Mouse (Mus musculus) myocyte (in vitro differentiated cells): ENCODE results near the gene Pigp. TPM values are rescaled to one million over a fixed set of nuclear protein-coding genes. Genes with fewer than 3 reads are reported as not detected.

Experiments used
- H3K27me3 ChIP-seq: one replicate; pipeline ENCODE4 v1.6.1; 2011; ENCODE audit not compliant: control insufficient read depth, insufficient read depth, insufficient read length
- H3K36me3 ChIP-seq: one replicate; pipeline ENCODE4 v1.6.1; 2011; ENCODE audit not compliant: control insufficient read depth, insufficient read depth
- H3K4me2 ChIP-seq: one replicate; pipeline ENCODE4 v1.6.1; 2011; ENCODE audit warnings: low read depth, control low read depth
- H3K4me3 ChIP-seq: one replicate; pipeline ENCODE4 v1.5.1; 2011; ENCODE audit warnings: mild to moderate bottlenecking, control low read depth, moderate library complexity
- H3K79me2 ChIP-seq: one replicate; pipeline ENCODE4 v1.6.1; 2011; ENCODE audit not compliant: control insufficient read depth, insufficient read depth
- H3ac ChIP-seq: one replicate; pipeline ENCODE4 v1.6.1; 2011; ENCODE audit not compliant: control insufficient read depth, insufficient read length
- E2F4 ChIP-seq: IDR thresholded peaks from one replicate; pipeline ENCODE4 v1.6.1; 2011; ENCODE audit warnings: mild to moderate bottlenecking, control low read depth, moderate library complexity; ENCODE audit not compliant: insufficient read depth
- MAX ChIP-seq: IDR thresholded peaks from one replicate; pipeline ENCODE4 v1.6.1; 2011; ENCODE audit warnings: low read depth, mild to moderate bottlenecking, control low read depth
- MYOD1 ChIP-seq, 3 experiments: IDR thresholded peaks; one replicate each; pipeline ENCODE4 v1.6.1; 2011; ENCODE audit warnings: control low read depth in 2 of 3, low read depth in 2 of 3, mild to moderate bottlenecking in 2 of 3, moderate library complexity in 1 of 3; ENCODE audit not compliant: insufficient read length in 2 of 3, control insufficient read depth in 1 of 3
- MYOG ChIP-seq, 3 experiments: IDR thresholded peaks; one replicate each; pipeline ENCODE4 v1.6.1; 2011; ENCODE audit warnings: control low read depth in 2 of 3, low read depth in 2 of 3, mild to moderate bottlenecking in 2 of 3; ENCODE audit not compliant: insufficient read length in 2 of 3, control insufficient read depth in 1 of 3, insufficient read depth in 1 of 3
- POLR2A ChIP-seq: IDR thresholded peaks from one replicate; pipeline ENCODE4 v1.6.1; 2011; ENCODE audit warnings: low read depth, mild to moderate bottlenecking, control low read depth, moderate library complexity; ENCODE audit not compliant: insufficient read length
- POLR2AphosphoS2 ChIP-seq: IDR thresholded peaks from one replicate; pipeline ENCODE4 v1.6.1; 2011; ENCODE audit warnings: low read depth, control low read depth; ENCODE audit not compliant: insufficient read length
- REST ChIP-seq: IDR thresholded peaks from one replicate; pipeline ENCODE4 v1.6.1; 2011; ENCODE audit warnings: mild to moderate bottlenecking, control low read depth, moderate library complexity; ENCODE audit not compliant: insufficient read depth, insufficient read length
- SRF ChIP-seq: IDR thresholded peaks from one replicate; pipeline ENCODE4 v1.6.1; 2011; ENCODE audit warnings: low read depth; ENCODE audit not compliant: control insufficient read depth, insufficient read length
- TCF12 ChIP-seq: IDR thresholded peaks from one replicate; pipeline ENCODE4 v1.6.1; 2011; ENCODE audit warnings: mild to moderate bottlenecking, control low read depth; ENCODE audit not compliant: poor library complexity, insufficient read depth, severe bottlenecking
- TCF3 ChIP-seq: IDR thresholded peaks from one replicate; pipeline ENCODE4 v1.6.1; 2011; ENCODE audit warnings: low read depth, control low read depth; ENCODE audit not compliant: insufficient read length
- USF1 ChIP-seq: IDR thresholded peaks from one replicate; pipeline ENCODE4 v1.6.1; 2011; ENCODE audit warnings: low read depth, mild to moderate bottlenecking, control low read depth, moderate library complexity
- polyA plus RNA-seq: library from polyadenylated mRNA; unstranded; fragments of >200 nt; fragmentation: generic; extraction: Trizol; gene quantifications from one replicate; pipeline ENCODE4 v1.2.1, GENCODE M21; 2012; ENCODE audit warnings: missing spikeins

The Pigp gene
- polyA plus RNA-seq, 1 experiment, result 63.2 TPM

DNA sequence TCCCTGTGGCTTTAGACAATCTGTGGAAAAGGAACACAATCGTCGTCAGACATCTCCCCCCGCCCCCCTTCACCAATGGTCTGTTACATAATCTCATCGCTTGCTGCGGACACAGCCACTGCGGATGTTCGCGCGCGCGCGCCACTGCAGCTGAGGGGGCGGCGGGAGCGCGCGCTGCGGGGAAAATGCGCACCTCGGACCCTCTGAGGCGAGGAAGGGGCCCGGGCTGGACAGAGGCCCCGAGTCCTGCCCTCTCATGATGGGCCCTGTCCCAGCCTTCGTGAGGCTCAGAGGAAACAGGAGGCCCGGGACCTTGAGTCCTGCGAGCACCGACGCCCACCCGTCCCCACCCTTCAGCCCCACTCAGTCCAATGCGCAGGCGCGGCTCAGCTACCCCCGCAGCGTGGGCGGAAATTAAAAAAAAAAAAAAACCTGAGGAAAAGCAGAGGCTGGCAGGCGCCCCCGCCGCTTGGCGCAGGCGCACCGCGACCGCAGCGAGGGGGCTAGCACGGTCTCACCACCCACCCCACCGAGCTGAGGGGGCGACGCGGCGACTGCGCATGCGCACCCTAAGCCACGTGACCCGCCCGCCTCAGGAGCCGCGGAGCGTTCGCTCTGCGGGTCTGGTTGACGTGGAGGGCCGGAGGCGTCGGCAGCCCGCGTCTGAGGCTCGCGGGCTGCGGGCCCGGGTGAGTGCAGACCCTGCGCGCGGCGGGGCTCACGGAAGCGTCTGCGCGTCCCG is 1.3 kb downstream of the Pigp start, which contains the start of gene Ttc3:
TSS of gene Ttc3 (plus strand) at position 446 of the 742 bp plus-strand sequence.
- H3K79me2 ChIP-seq, result peaks cover 40% of the 10 kb centered on the region
- peak; percentile 70 for TF ChIP-seq POLR2AphosphoS2
- peak in 1 of 3 experiments; percentile 6 for TF ChIP-seq MYOD1 (IDR thresholded peaks at IDR 0.05; ENCODE audit: control insufficient read depth in 1 of 3, insufficient read length in 2 of 3, low read depth in 2 of 3)
- TF ChIP-seq REST, result no peak
- TF ChIP-seq MYOG (IDR thresholded peaks at IDR 0.05; ENCODE audit: control insufficient read depth in 1 of 3, insufficient read depth in 1 of 3, insufficient read length in 2 of 3, low read depth in 2 of 3), result peak in 1 of 3 experiments; percentile 41
- peak; percentile 81 for TF ChIP-seq POLR2A
- TF ChIP-seq USF1, result peak; percentile 87
- H3K4me3 ChIP-seq, result peak within 1 kb of the TSS; percentile 61
- H3K27me3 ChIP-seq, result no peaks in the 10 kb centered on the region
- peak within 1 kb of the TSS; percentile 30 for H3ac ChIP-seq
- H3K4me2 ChIP-seq, result peak within 1 kb of the TSS; percentile 91
- no peaks in the 10 kb centered on the region for H3K36me3 ChIP-seq

DNA sequence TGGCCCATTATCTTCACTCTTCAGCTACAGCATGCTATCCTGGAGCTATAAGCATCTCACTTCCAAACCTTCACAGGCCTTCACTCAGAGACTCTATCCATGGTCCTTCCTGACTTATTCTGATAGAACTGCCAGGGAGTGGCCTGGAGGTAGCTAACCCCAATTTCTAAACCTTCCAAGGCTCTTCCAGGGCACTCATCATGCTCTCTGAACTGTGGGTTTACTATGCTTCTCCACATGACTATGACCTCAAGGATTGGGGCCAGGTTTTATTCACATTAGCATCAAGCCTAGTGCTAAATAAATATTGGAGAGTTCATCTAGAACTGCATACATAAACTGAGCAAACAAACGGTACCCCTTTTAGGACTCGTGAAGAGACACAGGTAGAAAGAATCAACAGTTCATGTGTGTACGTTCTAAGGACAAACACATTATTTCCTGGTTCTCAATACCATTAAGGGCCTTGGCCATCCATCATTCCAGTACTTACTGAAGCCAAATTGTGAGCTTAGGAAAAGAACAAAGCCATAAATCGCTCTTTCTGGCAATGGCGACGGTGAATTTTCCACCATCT is 2.0 kb downstream of the Pigp start:
- TF ChIP-seq TCF12, result no peak
- TF ChIP-seq MYOD1 (IDR thresholded peaks at IDR 0.05; ENCODE audit: control insufficient read depth in 1 of 3, insufficient read length in 2 of 3, low read depth in 2 of 3), result no peak
- no peak for TF ChIP-seq SRF
- no peak for TF ChIP-seq TCF3
- TF ChIP-seq POLR2A, result no peak
- no peak for TF ChIP-seq E2F4
- TF ChIP-seq MAX, result no peak
- no peak for TF ChIP-seq REST
- no peaks in the 10 kb centered on the region for H3K36me3 ChIP-seq
- peak overlapping the region; percentile 91 for H3K4me2 ChIP-seq
- H3K4me3 ChIP-seq, result peak overlapping the region; percentile 61
- H3K79me2 ChIP-seq, result peaks cover 33% of the 10 kb centered on the region
- peak overlapping the region; percentile 30 for H3ac ChIP-seq
- H3K27me3 ChIP-seq, result no peaks in the 10 kb centered on the region

DNA sequence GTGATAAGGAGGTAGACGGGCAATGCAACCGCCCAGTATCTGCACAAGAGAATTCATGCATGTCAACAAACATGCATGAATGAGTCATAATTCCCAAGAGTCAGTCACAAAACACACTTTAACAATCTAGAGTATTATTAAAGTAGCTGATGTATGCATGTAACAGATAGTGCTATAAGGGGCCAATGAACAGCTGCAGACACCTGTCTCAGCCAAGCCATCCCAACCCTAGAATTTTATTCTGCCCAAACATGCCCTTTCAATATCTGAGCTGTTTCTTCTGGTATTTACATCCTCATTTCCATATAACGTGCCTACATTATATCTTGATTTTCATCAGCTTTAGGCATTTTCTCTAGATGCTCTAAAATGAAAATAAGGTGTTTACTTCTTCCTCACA is 6.2 kb downstream of the Pigp start:
- Histone ChIP-seq H3K4me3 (no peak overlapping the region), H3K79me2 (no peaks in the 10 kb centered on the region), H3K27me3 (no peaks in the 10 kb centered on the region), H3K4me2 (no peak overlapping the region), H3ac (no peak overlapping the region), H3K36me3 (no peaks in the 10 kb centered on the region)
- TF ChIP-seq MYOG (IDR thresholded peaks at IDR 0.05; ENCODE audit: control insufficient read depth in 1 of 3, insufficient read depth in 1 of 3, insufficient read length in 2 of 3, low read depth in 2 of 3) (peak in 1 of 3 experiments; percentile 61), TCF12 (peak; percentile 59), TCF3 (no peak), MAX (no peak), MYOD1 (IDR thresholded peaks at IDR 0.05; ENCODE audit: control insufficient read depth in 1 of 3, insufficient read length in 2 of 3, low read depth in 2 of 3) (peak in 2 of 3 experiments; percentile 66 to 70), E2F4 (no peak)

DNA sequence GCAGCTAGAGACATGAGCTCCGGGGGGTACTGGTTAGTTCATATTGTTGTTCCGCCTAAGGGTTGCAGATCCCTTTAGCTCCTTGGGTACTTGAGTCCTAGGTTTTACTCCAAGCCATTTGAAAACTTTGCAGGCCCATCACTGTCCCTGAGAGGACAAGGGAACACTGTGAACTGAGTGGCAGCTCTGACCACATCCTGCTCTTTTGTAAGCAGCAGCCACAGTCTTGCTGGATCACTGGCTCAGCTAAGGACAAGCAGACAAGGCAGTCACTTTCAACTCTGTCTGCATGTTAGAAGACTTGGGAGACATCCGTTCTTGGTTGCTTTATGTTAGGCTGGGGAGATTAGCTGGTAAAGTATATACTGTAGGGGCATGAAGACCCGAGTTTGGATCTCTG is 7.8 kb downstream of the Pigp start:
- Histone ChIP-seq H3K36me3 (no peaks in the 10 kb centered on the region), H3ac (no peak overlapping the region), H3K4me3 (no peak overlapping the region), H3K27me3 (no peaks in the 10 kb centered on the region), H3K4me2 (no peak overlapping the region), H3K79me2 (no peaks in the 10 kb centered on the region)
- no peak for TF ChIP-seq POLR2A
- TF ChIP-seq TCF3, result no peak
- no peak for TF ChIP-seq SRF
- no peak for TF ChIP-seq MAX

DNA sequence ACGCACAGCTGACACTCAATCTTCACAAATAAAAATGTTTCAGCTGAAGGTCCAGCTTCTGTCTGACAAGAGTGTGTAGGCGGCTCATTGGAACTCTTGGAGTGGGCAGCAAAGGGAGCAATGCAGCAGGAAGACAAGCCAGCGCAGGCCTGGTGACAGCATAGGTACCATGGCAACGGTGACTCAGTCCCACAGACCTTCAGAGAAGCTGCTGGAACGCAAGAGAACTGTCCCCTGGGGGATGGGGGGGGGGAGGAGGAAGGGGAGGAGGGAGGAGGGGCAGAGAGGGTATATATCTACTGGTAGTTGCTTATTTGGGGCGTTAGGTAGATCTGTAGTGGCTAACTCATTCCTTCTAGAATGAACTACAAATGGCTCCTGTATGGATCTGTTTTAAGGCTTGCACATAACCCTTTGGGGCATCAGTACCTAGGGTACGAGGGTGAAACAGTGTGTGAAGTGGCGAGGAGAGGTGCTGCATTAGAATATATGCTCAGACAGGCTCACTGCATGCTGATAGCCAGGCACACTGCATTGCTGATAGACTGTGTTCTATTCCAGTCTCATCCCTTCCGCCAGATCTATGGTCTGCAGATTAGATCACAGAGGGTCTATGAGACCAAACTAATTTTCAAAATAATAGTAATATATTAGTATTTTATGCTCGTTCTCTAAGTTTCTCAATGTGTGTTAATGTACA is 9.3 kb downstream of the Pigp start:
- H3ac ChIP-seq, result no peak overlapping the region
- no peaks in the 10 kb centered on the region for H3K36me3 ChIP-seq
- no peak overlapping the region for H3K4me3 ChIP-seq
- H3K4me2 ChIP-seq, result peak overlapping the region; percentile 57
- no peaks in the 10 kb centered on the region for H3K27me3 ChIP-seq
- TF ChIP-seq REST, result no peak
- peak; percentile 70 for TF ChIP-seq POLR2AphosphoS2
- no peak for TF ChIP-seq POLR2A
- peak in 2 of 3 experiments; percentile 0 to 34 for TF ChIP-seq MYOD1 (IDR thresholded peaks at IDR 0.05; ENCODE audit: control insufficient read depth in 1 of 3, insufficient read length in 2 of 3, low read depth in 2 of 3)
- no peaks in the 10 kb centered on the region for H3K79me2 ChIP-seq
